Mouse (Mus musculus): ENCODE measurements around the gene Lrig2.

The Lrig2 gene

DNA sequence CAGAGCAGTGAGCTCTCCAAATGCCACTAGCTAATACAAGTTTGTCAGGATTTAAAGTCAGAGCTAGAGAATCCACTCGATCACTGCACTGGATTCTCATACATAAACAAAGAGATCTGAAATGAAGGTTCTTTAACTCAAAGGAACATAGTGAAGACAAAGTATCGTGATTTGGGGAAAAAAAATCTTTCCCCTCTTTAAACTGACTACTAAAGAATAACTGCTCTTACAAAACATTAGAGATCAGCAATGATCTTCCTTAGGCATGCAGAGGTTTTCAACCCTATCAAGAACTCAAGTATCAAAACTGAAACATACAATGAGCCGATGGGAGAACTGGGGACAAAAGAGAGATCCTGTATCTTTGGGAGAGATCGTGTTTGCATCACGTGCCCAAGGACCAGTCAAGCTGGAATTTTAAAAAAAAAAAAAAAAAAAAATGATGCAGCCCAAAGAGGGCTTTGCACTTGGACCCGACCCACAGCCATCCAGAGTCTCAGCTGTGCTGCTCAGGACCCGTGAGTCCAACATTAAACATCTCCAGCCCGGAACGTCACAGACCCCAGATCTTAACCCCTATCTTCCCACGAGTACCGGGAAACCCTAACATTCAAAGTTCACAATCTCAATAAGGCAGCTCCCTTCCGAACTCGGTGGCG, 818 bp downstream of the Lrig2 start:
- no peak for DNase-seq (ENCODE audit: low read depth)

DNA sequence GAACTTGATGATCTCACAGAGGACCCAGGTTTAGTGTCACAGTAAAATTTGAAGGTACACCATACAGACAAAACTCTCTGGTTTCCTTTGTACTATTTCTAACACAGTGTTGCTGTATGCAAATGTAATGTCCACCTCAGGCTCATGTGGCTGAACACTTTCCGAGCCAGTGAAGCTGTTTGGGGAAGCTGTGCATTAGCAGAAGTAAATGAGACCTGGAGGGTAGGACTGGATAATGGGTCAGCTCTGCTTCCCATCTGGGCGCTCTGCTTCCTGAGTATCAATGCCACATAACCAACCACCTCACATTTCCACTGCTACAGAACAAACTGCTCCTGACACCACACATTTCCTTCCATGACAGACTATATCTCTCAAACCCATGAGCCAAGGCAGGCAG, 10.1 kb downstream of the Lrig2 start:
- no peak for DNase-seq (ENCODE audit: low read depth)

DNA sequence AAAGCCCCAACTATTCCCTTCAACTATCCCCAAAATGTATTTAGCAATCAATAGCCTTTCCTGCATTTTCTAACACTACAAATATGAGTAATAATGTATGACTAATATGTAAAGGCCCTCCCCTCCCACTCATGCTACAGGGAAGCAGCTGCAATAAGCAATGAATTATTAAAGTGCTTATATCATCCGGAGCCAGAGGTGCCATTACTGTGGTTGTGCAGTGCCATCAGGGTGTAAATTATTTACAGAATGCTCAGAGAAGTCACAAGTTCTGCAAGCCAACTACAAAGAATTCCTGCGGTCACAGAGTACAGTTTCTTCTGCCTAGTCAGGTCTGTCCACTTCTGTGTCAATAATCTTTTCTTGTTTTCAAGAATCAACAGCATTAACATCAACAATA, 10.8 kb downstream of the Lrig2 start:
- no peak for DNase-seq (ENCODE audit: low read depth)

DNA sequence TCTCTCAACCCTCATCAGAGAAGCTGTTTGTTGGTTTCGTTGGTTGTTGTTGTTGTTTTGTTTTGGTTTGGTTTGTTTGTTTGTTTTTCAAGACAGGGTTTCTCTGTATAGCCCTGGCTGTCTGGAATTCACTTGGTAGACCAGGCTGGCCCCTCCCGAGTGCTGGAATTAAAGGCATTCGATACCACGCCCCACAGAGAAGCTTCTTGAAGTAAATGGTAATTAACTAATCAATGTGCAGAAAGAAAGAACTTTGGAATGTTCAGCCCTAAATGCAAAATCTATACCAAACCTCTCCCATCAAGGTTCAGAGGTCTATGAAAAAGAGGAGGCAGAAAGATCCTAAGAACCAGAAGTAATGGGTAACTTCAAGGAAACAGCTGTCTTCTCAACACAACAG, 15.5 kb downstream of the Lrig2 start:
- DNase-seq (ENCODE audit: low read depth), result no peak

DNA sequence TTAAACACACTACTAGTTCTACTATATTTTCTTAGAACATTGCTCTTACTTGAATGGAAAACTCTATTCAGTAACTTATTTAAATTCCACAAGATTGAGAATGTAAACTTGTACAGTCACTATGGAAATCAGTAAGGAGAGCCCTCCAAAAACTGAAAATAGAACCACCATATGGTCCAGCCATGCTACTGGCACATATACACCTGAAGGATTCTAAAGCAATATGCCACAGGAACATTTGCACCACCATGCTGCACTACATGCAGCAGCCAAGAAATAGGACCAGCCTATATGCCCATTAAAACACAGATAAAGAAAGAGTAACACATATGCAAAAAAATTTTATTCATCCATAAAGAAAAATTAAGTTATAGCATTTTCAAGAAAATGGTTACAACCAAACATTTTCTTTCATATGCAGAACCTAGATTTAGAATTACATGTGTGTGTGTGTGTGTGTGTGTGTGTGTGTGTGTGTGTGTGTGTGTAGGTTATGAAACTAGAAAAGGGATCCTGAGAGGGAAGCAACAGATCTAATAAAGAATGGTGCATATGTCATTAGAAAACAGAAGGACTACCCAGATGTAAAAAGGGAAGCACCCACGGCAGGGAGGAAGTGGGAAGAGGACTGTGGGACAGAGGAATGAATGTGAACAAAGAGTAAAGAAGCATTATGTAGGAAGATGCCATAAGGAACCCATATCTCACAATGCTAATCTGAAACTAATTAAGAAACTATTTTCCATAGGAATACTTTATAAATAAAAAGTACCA, 30.6 kb downstream of the Lrig2 start:
- DNase-seq (ENCODE audit: low read depth), result no peak

DNA sequence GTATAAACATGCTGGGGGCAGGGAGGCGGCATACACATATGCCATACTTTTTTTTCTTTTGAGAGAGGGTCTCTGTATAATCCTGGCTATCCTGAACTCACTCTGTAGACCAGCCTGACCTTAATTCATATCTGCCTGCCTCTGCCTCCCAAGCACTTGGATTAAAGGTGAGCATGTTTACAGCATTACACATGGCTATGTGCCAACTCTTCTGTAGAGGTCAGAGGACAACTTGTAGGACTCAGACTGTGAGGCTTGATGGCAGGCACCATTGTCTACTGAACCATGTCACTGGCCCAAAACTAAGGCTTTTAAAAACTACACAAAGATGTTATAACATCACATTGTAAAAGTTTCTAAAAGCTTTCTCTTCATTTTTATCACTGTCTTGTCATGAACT, 33.7 kb downstream of the Lrig2 start:
- DNase-seq (ENCODE audit: low read depth), result no peak

DNA sequence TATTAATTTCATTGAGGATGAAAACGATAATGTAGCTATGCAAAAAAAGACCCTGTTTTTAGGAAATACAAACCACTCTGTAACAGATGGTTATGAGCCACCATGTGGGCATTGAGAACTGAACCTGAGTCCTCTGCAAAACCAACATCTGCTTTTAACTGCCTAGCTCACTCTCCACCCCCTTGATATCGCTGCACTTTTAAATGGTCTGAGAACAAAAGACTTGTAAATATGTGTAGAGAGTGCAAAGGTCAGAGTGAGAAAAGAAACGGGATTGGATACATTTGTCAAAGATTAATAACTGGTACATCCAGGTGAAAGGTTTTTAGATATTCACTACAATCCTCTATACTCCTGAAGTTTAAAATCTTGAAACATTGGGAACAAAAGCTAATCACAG, 42.3 kb downstream of the Lrig2 start:
- no peak for DNase-seq (ENCODE audit: low read depth)

DNA sequence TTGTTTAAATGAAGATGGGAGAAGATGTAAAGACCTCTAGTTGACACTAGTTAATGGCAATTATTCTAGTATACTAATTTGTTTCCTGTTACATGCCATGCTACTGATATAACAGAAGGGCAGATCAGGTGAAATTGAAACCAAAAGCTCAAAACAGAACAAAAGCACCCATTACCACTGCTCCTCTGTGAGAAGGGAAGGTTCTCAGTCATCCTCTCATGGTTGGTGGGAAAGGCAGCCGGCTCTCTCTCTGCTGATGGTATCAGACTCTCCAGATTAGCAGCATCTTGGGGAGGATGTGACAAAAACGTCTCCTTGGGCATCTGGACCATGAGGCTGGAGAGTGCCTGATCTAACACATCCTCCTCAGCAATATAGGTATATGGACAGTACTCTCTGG, 50.5 kb downstream of the Lrig2 start:
- no peak for DNase-seq (ENCODE audit: low read depth)

DNA sequence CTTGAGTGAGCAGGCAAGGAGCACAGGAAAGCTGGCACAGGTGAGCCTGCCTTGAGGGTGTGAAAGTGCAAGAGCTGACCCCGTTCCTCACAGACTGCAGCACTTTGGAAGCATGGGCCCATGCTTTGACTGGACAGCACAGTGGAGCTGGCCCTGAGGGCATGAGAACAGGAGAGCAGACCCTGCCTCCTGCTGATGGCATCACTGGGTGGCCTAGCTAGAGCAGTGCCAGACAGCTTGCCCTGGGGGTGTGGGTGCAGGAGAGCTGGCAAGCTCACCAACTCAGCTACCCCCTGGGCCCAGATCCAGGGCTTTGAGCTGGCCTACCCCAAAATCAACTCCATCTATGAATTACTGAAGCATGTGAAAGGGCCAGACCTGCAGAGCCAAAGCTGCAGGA, 53.1 kb downstream of the Lrig2 start:
- no peak for DNase-seq (ENCODE audit: low read depth)

DNA sequence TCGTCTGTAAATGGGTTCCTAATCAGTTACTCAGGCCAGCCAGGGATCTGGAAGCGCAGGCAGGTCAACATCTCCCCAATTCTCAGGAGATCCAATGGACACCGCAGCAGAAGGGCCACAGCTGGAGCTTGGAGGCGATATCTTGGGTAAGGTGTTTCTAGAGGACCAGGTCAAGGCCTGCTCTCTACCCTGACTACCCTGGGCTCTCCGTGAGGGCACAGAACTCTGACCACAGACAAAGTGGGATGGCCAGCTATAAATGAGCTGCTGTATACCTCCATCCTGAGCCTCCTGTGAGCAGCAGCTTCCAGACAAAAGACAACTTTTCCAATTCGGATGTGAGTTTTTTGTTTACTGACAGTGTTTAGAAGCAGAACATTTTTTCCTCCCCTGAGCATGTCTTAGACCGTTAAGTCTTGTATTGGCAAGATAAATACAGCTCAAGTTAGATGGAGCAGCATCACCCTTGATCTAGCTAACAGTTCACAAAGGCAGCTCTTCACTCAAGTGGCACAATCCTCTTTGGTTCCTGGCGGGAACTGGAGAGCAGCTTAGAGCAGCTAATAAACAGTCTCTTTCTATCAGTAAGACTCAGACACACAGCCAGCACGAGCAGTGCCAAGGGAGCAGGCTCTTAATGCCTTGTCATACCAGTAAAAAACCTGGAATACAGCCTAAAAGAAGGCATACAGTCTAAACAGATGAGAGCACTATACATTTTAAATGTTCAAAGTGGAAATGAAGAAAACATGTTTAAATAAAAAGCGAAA, 56.0 kb downstream of the Lrig2 start:
- no peak for DNase-seq (ENCODE audit: low read depth)

DNA sequence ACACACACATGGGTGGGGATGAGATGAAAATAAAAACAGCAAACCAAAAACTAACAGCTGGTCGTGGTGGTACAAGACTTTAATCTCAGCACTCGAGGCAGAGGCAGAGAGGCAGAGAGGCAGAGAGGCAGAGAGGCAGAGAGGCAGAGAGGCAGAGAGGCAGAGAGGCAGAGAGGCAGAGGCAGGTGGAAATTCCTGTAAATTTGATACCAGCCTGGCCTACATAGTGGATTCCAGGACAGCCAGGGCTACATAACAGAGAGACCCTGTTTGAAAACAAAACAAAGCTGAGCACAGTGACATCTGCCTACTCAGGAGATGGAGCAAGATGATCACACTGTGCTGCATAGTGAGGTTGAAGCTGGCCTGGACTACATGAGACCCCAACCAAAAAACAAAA, 64.5 kb downstream of the Lrig2 start:
- DNase-seq (ENCODE audit: low read depth), result no peak

DNA sequence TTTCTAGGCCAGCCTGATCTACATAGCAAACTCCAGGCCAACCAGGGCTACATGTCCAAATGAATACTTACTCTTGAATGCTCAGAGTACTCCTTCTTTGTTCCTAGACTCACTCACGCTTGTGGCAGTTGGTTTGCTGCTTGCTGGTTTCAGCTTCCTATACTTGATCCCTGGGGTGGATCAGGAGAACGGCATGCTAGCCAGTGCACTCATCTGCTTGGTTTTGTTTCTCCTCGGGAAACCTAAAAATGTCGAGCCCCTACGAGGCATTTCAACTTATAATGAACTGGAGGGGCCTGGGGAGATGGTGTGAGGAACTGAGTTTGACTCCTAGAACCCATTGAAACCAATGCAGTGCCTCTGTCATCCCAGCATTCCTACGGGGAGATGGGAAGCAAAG, 65.0 kb downstream of the Lrig2 start:
- no peak for DNase-seq (ENCODE audit: low read depth)

DNA sequence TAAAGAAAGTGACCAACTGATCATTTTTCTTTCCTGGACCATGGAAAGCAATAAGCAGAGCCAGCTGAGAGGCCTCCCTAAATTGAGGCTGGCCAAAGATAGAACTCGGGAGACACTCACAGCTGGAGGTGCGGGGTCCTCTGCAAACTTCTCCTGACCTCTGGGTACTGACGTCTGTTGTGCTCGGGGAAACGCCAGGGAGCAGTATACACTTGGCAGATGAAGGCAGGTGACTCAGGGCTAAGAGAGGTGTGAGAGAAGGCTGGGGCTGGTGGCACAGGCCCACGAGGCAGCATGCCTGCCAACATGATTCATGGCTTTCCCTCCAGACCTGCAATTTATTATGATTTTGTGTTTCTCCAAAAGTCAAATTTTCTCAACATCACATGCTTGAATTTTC, 66.1 kb downstream of the Lrig2 start:
- no peak for DNase-seq (ENCODE audit: low read depth)

DNA sequence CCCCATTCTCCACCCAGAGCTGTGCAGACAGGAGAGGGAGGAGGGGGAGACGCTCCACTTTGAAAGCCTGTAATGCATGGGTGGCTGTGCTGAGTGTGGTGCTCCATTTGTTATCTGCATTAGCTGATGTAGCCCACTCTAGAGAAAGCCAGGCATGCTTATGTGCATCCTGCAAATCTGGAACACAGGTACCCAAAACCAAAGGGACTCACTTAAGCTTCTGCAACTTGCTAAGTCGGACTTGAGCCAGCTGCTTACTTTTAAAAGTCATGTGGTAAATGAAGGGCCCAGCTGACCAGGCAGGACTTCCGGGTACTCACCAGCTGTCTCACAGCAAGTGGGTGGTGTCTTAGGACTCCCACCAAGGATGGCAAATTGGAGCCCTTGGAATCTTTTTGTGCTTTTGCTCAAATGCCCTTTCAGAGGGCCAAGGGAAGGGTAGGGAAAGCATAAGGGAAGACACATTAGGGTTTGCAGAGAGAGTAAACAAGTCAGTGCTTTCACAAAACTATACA, 66.7 kb downstream of the Lrig2 start:
- DNase-seq (ENCODE audit: low read depth), result no peak

DNA sequence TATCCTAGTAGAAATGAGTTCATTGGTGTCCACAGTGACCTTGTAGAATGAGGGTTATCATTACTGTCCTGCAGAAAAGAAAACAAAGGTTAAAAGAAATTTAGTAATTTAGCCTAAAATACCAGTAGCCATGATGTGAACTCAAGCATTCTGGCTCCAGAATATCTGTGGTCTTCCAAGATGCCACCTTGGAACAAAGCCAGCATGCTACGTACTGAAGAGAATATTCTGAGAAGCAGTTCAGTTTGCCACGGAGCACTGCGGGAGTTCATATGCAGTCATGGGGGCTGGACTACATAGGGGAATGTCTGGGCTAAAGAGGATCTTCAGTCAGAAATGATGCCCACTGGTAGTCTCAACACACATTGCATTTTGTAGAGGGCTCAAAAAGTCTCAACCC, 67.6 kb downstream of the Lrig2 start:
- no peak for DNase-seq (ENCODE audit: low read depth)

DNA sequence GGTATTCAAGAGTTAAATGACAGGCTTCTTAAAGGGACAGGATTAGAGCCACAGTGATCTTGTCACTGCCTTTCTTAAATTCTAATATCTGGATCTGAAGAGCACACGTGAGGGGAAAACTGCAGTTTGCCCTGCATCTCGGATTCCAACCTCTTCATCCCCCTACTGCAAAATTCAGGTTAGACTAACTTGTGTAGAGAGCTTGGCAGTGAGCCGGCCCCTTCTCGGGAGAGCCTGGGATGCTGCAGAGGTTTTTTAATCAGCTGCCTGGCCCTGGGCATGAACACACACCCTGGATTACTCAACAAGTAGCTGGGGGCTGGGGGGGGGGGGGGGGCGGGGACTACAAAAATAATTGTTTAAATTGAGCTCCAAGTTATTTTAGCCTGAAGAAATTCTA, 69.4 kb downstream of the Lrig2 start:
- no peak for DNase-seq (ENCODE audit: low read depth)

DNA sequence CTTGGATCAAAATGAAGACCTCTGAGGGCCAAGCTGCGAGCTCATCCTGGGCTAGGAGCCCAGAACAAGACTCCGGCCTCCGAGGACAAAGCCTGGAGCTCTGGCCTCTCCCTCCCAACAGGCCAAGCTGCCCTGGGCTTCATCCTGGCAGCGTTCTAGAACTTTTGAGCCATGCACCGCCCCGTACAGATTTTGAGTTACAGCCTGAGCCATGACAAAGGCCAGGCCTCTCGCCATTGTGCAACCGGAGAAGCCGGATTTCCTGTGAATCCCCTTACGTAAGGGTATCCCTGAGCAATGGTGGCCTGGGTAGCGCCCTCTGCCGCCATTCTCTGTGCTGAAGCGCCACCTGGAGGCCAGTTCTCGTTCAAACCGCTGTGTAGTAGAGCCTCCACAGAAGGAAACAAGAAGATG, 69.8 kb downstream of the Lrig2 start:
- peak; percentile 54 for DNase-seq (ENCODE audit: low read depth)

DNA sequence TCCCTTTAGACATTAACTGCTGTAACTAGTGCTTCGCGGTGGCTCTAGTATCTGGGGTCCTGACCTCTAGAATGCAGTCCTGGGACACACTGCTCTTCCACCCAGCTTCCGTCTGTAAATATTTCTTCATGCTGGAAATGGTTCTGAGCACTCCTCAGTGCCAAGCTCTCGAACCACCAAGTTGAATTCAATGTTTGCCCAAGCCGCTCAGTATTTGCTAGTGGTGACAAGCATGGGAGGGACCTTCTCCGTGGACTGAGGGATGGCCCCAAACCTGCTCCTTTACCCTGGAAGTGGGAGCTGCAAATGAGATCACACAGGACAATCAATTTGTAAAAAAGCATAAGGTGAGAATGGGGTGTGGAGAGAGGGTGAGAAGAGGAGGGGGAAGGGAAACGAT, 70.3 kb downstream of the Lrig2 start:
- no peak for DNase-seq (ENCODE audit: low read depth)

DNA sequence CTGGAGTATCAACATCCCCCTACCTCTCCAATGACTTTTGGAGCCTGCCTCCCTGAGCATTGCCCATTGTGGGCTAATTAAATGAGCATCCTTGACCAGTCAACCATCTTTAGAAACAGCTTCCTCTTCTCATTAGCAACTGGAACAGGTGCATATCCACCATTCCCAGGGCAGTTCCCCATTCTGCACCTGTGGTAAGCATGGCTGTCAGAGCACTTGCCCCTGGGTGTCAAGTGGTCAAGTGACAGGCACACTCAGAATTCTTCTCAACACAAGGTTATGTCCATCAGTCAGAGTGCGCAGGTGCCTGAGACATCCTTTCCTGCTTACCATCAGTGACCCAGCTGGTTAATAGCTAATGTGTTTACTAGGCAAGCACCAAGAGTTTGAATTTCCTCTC, 72.9 kb downstream of the Lrig2 start:
- no peak for DNase-seq (ENCODE audit: low read depth)

DNA sequence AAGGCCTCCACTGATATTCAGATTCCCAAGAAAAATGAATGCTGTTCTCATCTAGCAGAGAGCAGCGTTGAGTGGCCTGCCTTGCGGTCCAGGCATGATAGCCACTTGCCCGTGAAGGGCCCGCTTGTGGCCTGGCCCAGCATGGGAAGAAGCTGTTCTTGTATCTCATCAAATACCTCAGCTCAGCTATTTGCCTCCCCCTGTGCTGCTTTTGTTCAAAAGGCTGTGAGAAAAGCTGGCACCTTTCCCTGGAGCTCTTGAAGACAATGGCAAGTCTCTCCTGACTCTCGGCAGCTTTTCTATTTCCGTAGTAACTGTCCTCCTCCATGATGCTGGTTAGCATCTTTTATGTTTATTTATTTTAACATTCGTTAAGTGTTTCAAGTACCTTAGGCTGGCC, 74.1 kb downstream of the Lrig2 start:
- DNase-seq (ENCODE audit: low read depth), result no peak

DNA sequence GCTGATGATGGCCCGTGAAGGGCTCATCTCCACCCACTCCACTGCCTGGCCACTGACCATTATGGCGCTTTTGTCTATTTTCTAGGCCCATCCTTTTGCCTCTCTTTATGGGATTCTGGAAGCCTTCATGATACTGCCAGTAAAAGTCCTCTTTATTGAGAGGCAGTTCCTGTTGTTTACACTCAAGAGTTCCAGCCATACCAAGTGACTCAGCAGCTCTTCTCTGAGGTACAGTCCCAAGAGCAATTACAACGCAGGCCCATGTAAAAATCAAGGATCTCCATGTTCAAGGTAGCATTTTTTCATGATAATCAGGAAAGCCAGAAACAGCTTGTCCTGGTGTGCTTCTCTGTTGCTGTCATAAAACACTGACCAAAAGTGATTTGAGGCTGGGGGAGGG, 75.8 kb downstream of the Lrig2 start:
- no peak for DNase-seq (ENCODE audit: low read depth)

DNA sequence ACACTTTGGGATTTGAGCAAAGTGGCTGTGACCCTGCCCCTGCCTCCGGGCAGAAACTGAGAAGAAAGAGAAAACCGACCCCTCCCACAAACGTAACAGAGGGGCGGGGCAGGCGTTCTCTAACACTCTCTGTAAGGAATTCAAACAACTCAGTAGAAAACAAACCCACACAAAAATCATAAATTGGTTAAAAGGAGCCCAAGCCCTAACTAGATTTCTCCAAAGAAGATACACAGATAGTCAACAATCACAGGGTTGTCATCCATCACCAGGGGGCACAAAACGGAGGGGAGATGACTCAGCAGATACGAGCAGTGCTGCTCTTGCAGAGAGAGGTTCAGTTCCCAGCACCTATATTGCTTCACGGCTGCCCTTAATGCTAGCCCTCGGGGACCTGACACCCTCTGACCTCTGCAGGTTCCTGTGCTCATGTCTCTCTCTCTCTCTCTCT, 77.4 kb downstream of the Lrig2 start:
- peak; percentile 25 for DNase-seq (ENCODE audit: low read depth)

DNA sequence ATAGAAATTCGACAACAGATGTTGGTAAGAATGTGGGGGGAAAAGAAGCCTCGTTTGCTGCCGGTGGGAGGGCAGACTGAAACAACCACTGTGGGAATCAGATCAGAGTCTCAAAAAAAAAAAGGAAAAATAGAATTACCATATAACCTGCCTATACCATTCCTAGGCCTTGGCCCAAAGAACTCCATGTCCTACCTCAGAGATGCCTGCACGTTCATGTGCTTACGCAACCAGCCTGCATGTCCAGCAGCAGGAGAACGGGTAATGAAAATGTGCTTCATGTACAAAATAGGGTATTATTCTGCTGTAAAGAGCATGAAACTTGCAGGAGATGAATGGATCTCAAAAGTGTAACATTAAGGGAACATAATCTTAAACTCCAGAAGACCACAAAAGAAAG, 79.1 kb downstream of the Lrig2 start:
- no peak for DNase-seq (ENCODE audit: low read depth)

Measured in c-Kit-positive CD71-positive TER-119-negative erythroid progenitor cells, embryonic 14.5 days (primary cell).